Mouse (Mus musculus) ovary, postnatal 10 days (tissue): ENCODE measurements around the gene Hist1h4d.
"Not testable (repeated sequence)": the region's sequence is repeated elsewhere in the genome, so short reads cannot be mapped to it uniquely, and the experiment has no call there.

ENCODE experiments used
- DNase-seq: peaks from one replicate; pipeline ENCODE4 v3.0.0; 2022; ENCODE audit warnings: low spot score

Hist1h4d gene

DNA sequence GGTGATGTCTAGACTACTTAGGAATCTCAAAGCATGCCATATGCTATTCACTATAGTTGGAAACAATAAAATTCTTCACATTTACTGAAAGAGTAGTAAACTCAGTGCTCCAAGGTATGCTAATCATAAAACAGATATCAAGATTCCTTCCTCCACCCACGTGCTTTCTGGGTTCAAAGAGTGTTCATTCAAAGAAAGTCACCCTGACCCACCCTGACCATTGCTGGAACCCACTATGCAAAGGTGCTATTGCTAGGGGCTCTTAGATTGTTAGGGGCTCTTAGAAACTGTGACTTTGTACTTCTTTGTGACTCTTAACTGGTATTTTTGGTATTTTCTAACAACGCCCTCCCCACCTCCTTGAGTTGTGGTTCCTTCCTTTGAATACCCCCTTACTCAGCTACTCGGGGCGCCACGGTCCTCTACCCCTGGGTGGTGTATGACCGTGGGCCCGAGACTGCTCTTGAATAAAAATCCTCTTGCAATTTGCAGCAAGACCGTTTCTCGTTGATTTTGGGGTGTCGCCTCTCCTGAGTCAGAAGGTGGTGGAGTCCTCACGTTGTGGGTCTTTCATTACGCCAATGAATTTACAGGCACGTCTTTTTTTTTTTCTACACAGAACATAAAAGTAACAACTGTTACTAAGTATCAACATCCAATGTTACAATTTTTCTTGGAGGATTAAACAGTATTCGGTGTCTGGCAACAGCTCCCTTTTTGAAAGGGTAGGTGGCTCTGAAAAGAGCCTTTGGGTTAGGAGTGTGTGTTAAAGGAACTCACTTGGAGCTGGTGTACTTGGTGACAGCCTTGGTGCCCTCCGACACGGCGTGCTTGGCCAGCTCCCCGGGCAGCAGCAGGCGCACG is 8.1 kb upstream of the Hist1h4d start:
- DNase-seq, result not testable (repeated sequence)

DNA sequence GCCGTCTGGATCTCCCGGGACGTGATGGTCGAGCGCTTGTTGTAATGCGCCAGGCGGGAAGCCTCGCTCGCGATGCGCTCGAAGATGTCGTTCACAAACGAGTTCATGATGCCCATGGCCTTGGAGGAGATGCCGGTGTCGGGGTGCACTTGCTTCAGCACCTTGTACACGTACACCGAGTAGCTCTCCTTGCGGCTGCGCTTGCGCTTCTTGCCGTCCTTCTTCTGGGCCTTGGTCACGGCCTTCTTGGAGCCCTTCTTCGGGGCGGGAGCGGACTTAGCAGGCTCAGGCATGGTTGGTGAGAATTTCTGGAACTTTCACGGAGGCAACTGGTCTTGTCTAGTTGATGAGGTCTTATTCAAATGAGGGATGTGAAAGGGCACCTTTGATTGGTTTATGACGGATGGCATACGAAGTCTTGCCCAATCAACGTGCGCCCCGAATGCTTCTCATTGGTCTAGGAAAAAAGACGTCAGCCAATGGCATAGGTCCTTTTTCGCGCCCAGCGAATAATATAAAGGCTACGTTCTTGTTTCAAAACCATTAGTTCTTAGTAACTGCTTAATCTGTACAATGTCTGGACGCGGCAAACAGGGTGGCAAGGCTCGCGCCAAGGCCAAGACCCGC is 7.4 kb upstream of the Hist1h4d start, which contains the start of the genes Hist1h2bf and Hist1h2ad:
Hist1h2bf (minus strand) TSS at position 299 of the 627 bp plus-strand sequence.
Hist1h2ad (plus strand) TSS at position 484 of the 627 bp plus-strand sequence.
- peak; percentile 64 for DNase-seq

DNA sequence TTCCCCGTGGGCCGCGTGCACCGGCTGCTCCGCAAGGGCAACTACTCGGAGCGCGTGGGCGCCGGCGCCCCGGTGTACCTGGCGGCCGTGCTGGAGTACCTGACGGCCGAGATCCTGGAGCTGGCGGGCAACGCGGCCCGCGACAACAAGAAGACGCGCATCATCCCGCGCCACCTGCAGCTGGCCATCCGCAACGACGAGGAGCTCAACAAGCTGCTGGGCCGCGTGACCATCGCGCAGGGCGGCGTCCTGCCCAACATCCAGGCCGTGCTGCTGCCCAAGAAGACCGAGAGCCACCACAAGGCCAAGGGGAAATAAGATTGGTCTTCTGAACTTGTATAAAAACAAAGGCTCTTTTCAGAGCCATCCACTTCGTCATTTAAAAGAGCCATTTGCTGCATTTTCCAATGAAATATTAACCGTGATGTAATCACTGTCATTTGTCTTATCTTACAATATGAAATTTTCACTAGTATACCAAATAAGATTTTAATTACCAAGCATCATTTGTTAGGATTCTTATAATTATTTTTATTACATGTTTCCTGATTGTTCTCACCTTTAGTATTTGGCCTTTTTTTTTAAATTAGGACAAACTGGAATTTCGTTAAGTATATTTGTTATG is 6.7 kb upstream of the Hist1h4d start:
- not testable (repeated sequence) for DNase-seq

DNA sequence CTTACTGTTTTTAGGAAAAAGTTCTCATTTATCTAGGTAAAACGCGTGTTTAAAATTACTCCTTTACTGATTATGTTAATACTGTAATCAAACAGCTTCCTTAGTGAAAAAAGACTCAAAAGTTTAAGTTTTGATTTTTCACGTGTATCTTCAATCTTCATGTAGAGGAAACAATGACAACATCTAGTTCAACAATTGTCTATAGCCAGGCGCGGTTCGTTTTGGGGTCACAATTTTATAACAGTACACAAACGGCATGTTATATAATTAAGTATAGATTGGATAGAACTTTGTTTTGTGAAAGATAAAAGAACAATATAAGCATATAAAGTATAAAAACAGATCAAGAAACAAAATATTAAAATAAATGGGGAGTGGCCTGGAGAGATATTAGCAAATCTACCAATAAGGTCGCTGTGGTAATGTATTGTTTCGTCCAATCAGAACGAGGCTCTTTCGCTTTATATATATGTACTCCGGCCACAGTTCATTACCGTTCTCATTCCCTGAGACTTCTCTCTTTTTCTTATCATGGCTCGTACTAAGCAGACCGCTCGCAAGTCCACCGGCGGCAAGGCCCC is 6.0 kb upstream of the Hist1h4d start, which contains the start of gene Hist1h3d:
Hist1h3d (plus strand) TSS at position 493 of the 581 bp plus-strand sequence.
- no peak for DNase-seq

GRCm38 (mm10) chr13:23575864-23576313 is 5.5 kb upstream of the Hist1h4d start:
- not testable (repeated sequence) for DNase-seq

DNA sequence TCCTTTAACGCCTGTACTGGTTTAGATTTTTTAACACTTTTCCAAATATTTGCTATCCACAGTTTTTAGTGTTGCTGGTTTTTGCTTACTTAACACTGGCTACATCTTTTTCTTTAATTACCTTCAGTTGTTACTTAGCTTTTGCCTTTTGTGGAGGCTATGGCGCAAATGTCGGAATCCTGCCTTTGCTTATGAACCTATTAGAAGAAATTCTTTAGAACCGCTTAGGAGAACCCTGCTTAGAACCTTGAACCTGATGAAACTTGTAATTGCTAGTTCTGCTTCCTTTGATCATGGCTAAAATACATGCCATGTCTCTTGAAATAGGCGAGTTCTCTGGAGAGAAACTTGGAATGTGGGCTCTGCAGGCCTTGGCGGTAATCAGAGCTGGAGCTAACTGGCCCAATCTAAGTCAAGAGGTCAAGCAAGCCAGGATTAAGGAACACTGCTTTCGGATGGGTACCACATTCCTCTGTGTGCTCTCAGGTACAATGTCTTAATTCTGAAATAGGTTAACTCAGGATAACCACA is 5.0 kb upstream of the Hist1h4d start:
- DNase-seq, result no peak

DNA sequence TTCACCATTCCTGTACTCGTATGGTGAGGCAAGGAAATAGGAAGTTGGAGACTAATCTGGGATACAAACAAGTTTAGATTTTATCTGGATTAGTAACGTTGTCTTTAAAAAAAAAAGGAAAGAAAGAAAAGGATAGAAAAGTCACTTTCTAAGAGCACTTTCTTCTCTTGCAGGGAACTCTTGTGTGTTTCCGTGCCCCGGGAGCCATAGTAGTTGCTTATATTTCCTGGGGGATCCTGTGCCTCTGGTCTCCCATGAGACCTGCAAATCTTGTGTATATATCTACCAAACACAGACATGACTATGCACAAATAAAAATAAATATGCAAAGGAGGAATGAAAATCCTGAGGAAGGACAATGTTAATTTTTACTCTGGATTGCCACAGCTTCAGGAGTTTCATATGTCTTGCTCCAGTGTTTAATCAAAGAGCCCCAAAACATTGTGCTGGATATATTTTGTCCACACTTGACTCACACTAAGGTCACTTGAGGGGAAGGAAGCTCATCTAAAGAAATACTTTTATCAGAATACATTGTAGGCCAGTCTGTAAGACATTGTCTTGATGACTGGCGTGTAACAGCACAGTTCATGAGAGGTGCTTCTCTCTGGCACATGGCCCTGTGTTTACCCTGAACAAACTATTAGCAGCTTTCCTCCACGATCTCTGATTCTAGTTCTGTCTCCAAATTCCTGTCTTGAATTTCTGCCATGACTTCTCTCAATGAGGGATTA is 4.3 kb upstream of the Hist1h4d start:
- no peak for DNase-seq

GRCm38 (mm10) chr13:23577835-23578234 is 3.6 kb upstream of the Hist1h4d start:
- DNase-seq, result no peak

- no peak for DNase-seq
Observed at GRCm38 (mm10) chr13:23582219-23583056, 1.0 kb downstream of the Hist1h4d start.

DNA sequence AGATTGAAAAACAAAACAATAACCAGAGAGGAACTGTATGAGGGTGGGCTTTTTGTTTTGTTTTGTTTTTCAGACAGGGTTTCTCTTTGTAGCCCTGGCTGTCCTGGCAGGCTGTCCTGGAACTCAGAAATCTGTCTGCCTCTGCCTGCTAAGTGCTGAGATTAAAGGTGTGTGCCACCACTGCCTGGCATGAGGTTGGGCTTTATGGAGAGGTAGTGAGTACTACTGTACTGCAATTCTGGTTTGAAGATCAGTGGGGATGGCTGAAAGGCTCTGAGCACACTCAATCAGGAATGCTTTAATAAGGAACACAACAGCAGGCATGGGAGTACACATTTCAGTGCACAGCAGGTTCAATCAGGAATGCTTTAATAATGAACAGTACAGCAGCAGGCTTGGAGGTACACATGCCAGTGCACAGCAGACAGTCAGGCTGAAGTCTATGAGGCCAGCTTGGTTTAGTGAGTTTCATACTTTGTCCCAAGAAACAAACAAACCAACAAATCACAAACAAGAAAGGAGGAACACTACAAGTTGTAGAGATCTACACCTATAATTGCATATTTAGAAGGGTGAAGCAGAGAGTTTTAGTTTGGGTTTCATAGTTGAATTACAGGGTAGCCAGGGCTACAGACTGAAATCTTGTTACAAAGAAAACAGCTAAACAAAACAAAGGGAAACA is 2.1 kb downstream of the Hist1h4d start:
- no peak for DNase-seq

DNA sequence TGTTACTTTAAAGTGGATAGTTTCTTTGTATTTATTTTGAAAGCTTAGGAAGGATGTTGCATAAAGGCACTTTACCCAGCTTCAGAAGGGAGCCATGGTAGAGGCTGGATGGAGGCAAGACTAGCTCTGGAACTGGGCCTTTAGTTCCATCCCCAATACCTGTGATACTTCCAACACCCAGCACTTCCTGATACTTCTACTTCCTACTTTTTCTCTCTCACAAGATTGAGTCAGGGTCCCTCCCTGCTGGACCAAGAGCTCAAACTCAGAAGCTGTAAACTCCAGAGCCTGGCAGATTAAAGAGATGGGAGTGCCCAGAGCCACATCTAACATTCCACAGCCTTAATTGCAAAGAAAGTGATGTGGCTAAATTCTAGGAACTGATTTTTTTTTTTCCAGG is 2.9 kb downstream of the Hist1h4d start:
- DNase-seq, result no peak

GRCm38 (mm10) chr13:23585029-23585441 is 3.6 kb downstream of the Hist1h4d start:
- DNase-seq, result no peak

DNA sequence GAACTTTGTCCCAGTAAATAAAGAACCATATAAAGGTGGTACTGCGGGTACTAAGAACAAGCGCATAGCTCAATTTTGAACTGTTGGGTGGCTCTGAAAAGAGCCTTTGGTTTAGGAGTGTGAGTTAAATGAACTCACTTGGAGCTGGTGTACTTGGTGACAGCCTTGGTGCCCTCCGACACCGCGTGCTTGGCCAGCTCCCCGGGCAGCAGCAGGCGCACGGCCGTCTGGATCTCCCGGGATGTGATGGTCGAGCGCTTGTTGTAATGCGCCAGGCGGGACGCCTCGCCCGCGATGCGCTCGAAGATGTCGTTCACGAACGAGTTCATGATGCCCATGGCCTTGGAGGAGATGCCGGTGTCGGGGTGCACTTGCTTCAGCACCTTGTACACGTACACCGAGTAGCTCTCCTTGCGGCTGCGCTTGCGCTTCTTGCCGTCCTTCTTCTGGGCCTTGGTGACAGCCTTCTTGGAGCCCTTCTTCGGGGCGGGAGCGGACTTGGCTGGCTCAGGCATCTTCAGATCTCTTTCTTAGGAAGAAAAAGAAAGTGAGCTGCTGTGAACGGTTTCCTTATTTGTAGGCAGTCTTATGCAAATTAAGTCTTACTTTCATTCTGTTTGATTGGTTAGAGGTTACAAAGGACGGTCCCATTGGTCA is 4.2 kb downstream of the Hist1h4d start:
- peak; percentile 55 for DNase-seq

DNA sequence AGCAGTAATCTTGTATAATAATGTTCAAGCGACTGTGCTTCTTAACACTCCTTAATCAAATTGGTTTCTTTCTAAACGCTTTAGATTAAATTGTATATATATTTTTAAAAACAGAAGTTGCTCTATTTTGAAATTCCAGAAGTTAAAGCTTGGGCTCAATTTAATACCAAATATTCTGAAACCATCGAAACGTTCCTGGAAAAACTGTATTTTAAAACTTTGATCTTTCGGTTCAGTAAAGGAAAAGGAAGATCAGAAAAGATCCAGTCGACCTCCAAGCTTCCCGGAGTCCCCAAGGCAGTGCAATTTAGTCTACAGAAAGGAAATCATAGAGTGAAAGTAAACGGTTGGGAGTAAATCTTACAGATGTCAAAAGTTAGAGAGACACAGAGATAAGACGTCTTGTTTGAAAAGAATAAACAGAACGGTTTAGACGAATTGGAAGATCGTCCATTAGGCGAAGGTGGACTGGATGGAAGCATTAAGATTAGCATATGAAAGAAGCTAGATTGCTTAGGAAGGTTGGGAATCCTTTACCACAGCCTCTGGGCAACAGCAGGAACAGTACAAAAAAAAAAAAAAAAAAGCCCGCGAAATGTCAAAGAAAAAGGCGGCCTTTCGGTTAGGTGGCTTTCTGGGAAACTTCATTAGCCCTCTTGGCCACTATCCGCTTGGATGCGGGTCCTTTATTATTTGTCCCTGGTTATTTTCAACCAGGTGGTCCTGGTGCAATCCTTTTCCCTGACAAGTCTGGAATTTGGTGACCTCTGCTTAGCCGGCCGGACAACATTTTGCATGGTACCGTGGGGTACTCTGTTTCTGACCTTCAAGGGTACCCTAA is 4.9 kb downstream of the Hist1h4d start:
- DNase-seq, result no peak

DNA sequence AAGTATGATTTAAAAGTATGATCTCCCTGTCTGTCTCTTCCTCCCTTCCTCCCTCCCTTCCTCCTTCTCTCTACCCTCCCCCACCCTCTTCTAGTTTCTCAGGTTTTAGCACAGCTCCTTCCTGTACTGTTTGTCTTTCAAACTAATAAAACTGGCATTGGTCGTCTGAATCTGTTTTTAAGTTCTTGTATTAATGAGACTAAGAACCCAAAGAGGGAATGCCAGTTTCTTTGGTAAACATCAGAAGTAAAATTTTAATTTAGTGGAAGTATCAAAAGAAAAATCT is 5.5 kb downstream of the Hist1h4d start:
- DNase-seq, result no peak

DNA sequence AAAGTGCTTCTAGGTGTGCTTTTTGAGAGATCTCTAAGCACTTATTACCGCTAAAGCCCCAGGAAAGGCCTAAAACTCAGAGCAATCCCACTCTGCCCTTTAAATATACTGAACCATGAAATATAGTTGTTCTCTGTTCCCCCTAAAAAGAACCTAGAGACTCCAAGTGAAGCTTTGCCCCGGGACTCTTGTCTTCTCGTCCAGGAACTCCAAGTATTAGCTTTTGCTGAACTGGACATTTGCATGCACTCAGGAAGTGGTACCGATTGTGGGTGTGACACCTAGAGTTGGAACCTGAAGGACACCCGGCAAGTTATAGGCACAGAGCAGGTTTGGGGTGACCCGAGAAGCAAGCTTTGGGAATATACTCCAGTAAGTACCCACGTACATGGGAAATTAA is 9.8 kb downstream of the Hist1h4d start:
- no peak for DNase-seq

DNA sequence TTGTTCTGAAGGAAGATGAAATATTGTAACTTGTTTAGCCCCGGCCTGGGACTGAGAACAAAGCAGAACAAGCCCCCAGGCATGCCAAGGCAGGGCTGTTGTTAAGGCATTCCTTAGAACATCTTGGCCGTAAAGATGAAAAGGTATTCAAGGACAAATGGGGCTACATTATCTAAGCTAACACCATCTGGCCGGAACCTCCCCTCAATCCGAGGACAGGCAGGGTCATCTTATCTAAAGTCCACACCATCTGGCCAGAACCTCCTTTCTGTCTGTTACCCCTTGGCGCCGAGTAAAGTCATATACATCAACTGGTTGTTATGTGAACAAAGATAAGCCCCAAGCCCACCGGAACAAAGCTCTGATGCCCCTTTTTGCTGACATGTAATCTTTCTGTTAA is 10.5 kb downstream of the Hist1h4d start:
- not testable (repeated sequence) for DNase-seq

GRCm38 (mm10) chr13:23592614-23593013 is 11.2 kb downstream of the Hist1h4d start:
- no peak for DNase-seq
